Mouse (Mus musculus) CH12.LX (cell line): ENCODE measurements around the gene Slc2a13. TPM values are rescaled to one million over a fixed set of nuclear protein-coding genes. Genes with fewer than 3 reads are reported as not detected.

Experiments used
- DNase-seq: peaks from one replicate; pipeline ENCODE4 v3.0.0-alpha.2; 2013; ENCODE audit errors: extremely low read depth
- H3K27ac ChIP-seq: 2 replicates; pipeline ENCODE4 v1.5.1; 2012; ENCODE audit warnings: low read depth, mild to moderate bottlenecking, control low read depth, moderate library complexity; ENCODE audit not compliant: insufficient read depth
- H3K27me3 ChIP-seq: replicated peaks from 2 replicates; pipeline ENCODE3; 2012; ENCODE audit warnings: inconsistent platforms
- H3K36me3 ChIP-seq, 2 experiments: replicated peaks in 1 of 2; 2 replicates each; pipeline versions ENCODE3 to v1.6.1; 2012; ENCODE audit warnings: inconsistent platforms in 1 of 2, low read length in 1 of 2, mild to moderate bottlenecking in 1 of 2, mixed read lengths in 1 of 2, moderate library complexity in 1 of 2; ENCODE audit not compliant: control insufficient read depth in 1 of 2, insufficient read depth in 1 of 2
- H3K4me1 ChIP-seq, 2 experiments: 2 replicates each; pipeline ENCODE4 v1.6.1; 2012; ENCODE audit warnings: inconsistent platforms in 1 of 2, moderate library complexity in 1 of 2; ENCODE audit not compliant: insufficient read depth in 2 of 2, control insufficient read depth in 1 of 2
- H3K4me2 ChIP-seq: 2 replicates; pipeline ENCODE4 v1.6.1; 2012; ENCODE audit warnings: low read depth, mild to moderate bottlenecking, control low read depth; ENCODE audit not compliant: poor library complexity, insufficient read depth, severe bottlenecking
- H3K4me3 ChIP-seq, 3 experiments: fragments of 150-350 bp in 1 of 3; sonication (generic) in 1 of 3; replicated peaks in 1 of 3; 2 replicates each; pipeline versions ENCODE3 to v1.5.1; 2011 to 2012; ENCODE audit warnings: low read depth in 2 of 3, low read length in 2 of 3, mild to moderate bottlenecking in 2 of 3, moderate library complexity in 2 of 3, control low read depth in 1 of 3, improper control_type of control experiment in 1 of 3, inconsistent platforms in 1 of 3, mixed read lengths in 1 of 3; ENCODE audit not compliant: poor library complexity in 1 of 3
- H3K79me2 ChIP-seq: replicated peaks from 2 replicates; pipeline ENCODE4 v1.6.1; 2012; ENCODE audit warnings: mild to moderate bottlenecking, moderate library complexity; ENCODE audit not compliant: control insufficient read depth, poor library complexity, insufficient read depth, severe bottlenecking; ENCODE audit errors: extremely low read depth
- H3K9ac ChIP-seq: 2 replicates; pipeline ENCODE4 v1.6.1; 2012; ENCODE audit warnings: low read depth, mild to moderate bottlenecking, control low read depth, moderate library complexity; ENCODE audit not compliant: insufficient read depth
- H3K9me3 ChIP-seq: replicated peaks from 2 replicates; pipeline ENCODE3; 2012; ENCODE audit warnings: low read length, inconsistent platforms, mixed read lengths
- BHLHE40 ChIP-seq: IDR thresholded peaks from 2 replicates; pipeline ENCODE4 v1.6.1; 2011; ENCODE audit warnings: mild to moderate bottlenecking, low read depth, low read length, improper control_type of control experiment
- CHD1 ChIP-seq: IDR thresholded peaks from 2 replicates; pipeline ENCODE4 v1.6.1; 2012; ENCODE audit warnings: low read depth, low read length, improper control_type of control experiment, inconsistent platforms
- CHD2 ChIP-seq: IDR thresholded peaks from 2 replicates; pipeline ENCODE4 v1.6.1; 2011; ENCODE audit warnings: low read length, improper control_type of control experiment
- CTCF ChIP-seq, 2 experiments: IDR thresholded peaks in 1 of 2; conservative IDR thresholded peaks in 1 of 2; 2 replicates each; pipeline ENCODE4 v1.5.1; 2011 to 2012; ENCODE audit warnings: low read depth in 2 of 2, low read length in 2 of 2, improper control_type of control experiment in 1 of 2, inconsistent platforms in 1 of 2, mild to moderate bottlenecking in 1 of 2, moderate library complexity in 1 of 2
- ETS1 ChIP-seq: conservative IDR thresholded peaks from 2 replicates; pipeline ENCODE4 v1.6.1; 2012; ENCODE audit warnings: low read depth, mild to moderate bottlenecking, inconsistent platforms, low read length, improper control_type of control experiment, moderate library complexity
- HCFC1 ChIP-seq: IDR thresholded peaks from 2 replicates; pipeline ENCODE4 v1.6.1; 2012; ENCODE audit warnings: low read depth, mild to moderate bottlenecking, inconsistent platforms, low read length, improper control_type of control experiment
- JUN ChIP-seq: IDR thresholded peaks from 2 replicates; pipeline ENCODE4 v1.6.1; 2011; ENCODE audit warnings: low read depth, mild to moderate bottlenecking, low read length, improper control_type of control experiment, moderate library complexity; ENCODE audit not compliant: insufficient read depth
- MEF2A ChIP-seq: IDR thresholded peaks from 2 replicates; pipeline ENCODE4 v1.6.1; 2014; ENCODE audit warnings: low read depth, mild to moderate bottlenecking, inconsistent platforms, low read length, improper control_type of control experiment, borderline replicate concordance
- MXI1 ChIP-seq: IDR thresholded peaks from 2 replicates; pipeline ENCODE4 v1.6.1; 2011; ENCODE audit warnings: mild to moderate bottlenecking, low read depth, low read length, improper control_type of control experiment
- NRF1 ChIP-seq: IDR thresholded peaks from 2 replicates; pipeline ENCODE4 v1.6.1; 2014; ENCODE audit warnings: low read depth, mild to moderate bottlenecking, inconsistent platforms, low read length, improper control_type of control experiment, moderate library complexity
- POLR2A ChIP-seq: IDR thresholded peaks from 2 replicates; pipeline ENCODE4 v1.6.1; 2011; ENCODE audit warnings: low read depth, mild to moderate bottlenecking, improper control_type of control experiment, low read length
- POLR2AphosphoS2 ChIP-seq: IDR thresholded peaks from 2 replicates; pipeline ENCODE4 v1.6.1; 2011; ENCODE audit warnings: low read depth, low read length, improper control_type of control experiment
- SIN3A ChIP-seq: IDR thresholded peaks from 2 replicates; pipeline ENCODE4 v1.6.1; 2012; ENCODE audit warnings: low read length, improper control_type of control experiment, inconsistent platforms
- SMC3 ChIP-seq: IDR thresholded peaks from 2 replicates; pipeline ENCODE4 v1.6.1; 2011; ENCODE audit warnings: low read depth, low read length, improper control_type of control experiment
- TBP ChIP-seq: conservative IDR thresholded peaks from 2 replicates; pipeline ENCODE4 v1.6.1; 2011; ENCODE audit warnings: low read depth, low read length, improper control_type of control experiment
- USF1 ChIP-seq: IDR thresholded peaks from 2 replicates; pipeline ENCODE4 v1.6.1; 2014; ENCODE audit warnings: low read depth, mild to moderate bottlenecking, inconsistent platforms, low read length, improper control_type of control experiment
- ZC3H11A ChIP-seq: IDR thresholded peaks from 2 replicates; pipeline ENCODE4 v1.6.1; 2012; ENCODE audit warnings: low read depth, mild to moderate bottlenecking, inconsistent platforms, low read length, improper control_type of control experiment
- ZMIZ1 ChIP-seq: IDR thresholded peaks from 2 replicates; pipeline ENCODE4 v1.6.1; 2012; ENCODE audit warnings: low read depth, mild to moderate bottlenecking, inconsistent platforms, low read length, improper control_type of control experiment
- dilution Hi-C: fragments of 300-500 bp; cut with MboI; formaldehyde crosslinking; loops from 2 replicates; pipeline ENCODE4 v1.14.3; 2020; ENCODE audit warnings: low sequenced_read_pairs; ENCODE audit not compliant: extremely low pct_unique_long_range_greater_than_20kb, extremely low pct_ligation_motif_present
- in situ Hi-C: fragments of 300-500 bp; cut with MboI; formaldehyde crosslinking; loops from 3 replicates; pipeline ENCODE4 v1.14.3; 2019; ENCODE audit warnings: low sequenced_read_pairs, low pct_ligation_motif_present, low pct_unique_long_range_greater_than_20kb, mixed read lengths
- polyA plus RNA-seq: library from polyadenylated mRNA; unstranded; fragments of >175 nt; gene quantifications from 2 replicates; pipeline ENCODE4 v1.2.1, GENCODE M21; 2012; ENCODE audit warnings: low read depth; ENCODE audit not compliant: insufficient read length
- total RNA-seq, 2 experiments: library from RNA; depleted of rRNA; stranded (reverse); fragments of 300-350 nt in 1 of 2; fragments of >200 nt in 1 of 2; gene quantifications; 2 replicates each; pipeline ENCODE4 v1.2.3; 2012 to 2014

The Slc2a13 gene
- total and polyA plus RNA-seq, 3 experiments = not detected

DNA sequence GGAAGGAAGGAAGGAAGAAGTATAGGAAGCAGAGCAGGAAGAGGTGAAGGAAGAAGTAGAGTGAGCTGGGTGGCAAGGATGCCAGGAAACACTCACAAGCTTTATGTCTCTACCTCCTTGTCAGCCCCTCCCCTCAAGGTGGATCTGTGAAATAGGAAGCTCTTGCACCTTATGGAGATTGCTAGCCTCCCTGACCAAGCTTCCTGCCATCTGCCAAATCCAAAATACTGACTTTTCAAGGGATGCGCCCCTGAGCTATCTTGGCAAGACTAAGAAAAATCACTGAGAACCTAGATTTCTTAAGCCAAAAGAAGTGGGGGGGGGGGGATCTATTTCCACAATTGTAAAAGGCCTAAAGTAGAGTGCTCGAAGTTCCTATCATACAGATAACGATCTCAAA is 46.9 kb downstream of the Slc2a13 start:
- no peak overlapping the region for H3K4me2 ChIP-seq
- TF ChIP-seq TBP (no peak), CHD2 (no peak), ZC3H11A (no peak)
- TF ChIP-seq, all 38 proteins: peak for 0
- Histone ChIP-seq H3K27me3 (no peaks in the 10 kb centered on the region), H3K9ac (no peak overlapping the region), H3K27ac (no peak overlapping the region), H3K36me3 (no peaks in the 10 kb centered on the region), H3K79me2 (no peaks in the 10 kb centered on the region), H3K9me3 (peaks cover 56% of the 10 kb centered on the region), H3K4me3 (no peak overlapping the region), H3K4me1 (no peaks in the 10 kb centered on the region)
- DNase-seq = no peak
- in situ Hi-C loops (no loop called here), dilution Hi-C loops (no loop called here)

DNA sequence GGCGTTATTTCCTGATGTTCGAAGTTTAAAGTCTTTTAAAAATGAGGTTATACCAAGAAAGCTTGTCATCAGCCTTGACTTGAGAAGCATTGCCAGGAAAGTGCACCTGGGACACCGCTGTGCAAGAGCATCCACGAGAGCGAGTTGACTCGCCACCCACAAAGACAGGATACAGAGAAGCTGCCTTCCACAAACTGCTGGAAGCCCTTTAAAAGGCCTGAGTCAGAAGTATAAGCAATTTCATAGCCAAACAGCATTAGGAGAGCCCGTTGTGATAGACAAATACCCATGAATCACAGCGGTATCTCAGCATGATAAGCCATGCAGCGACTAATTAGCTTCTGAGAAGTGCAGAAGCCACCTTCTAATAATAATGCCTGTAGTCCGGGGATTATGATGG is 48.6 kb downstream of the Slc2a13 start:
- Histone ChIP-seq H3K27ac (no peak overlapping the region), H3K4me2 (no peak overlapping the region), H3K36me3 (no peaks in the 10 kb centered on the region), H3K9me3 (peaks cover 60% of the 10 kb centered on the region), H3K79me2 (no peaks in the 10 kb centered on the region), H3K4me1 (no peaks in the 10 kb centered on the region), H3K9ac (no peak overlapping the region), H3K27me3 (no peaks in the 10 kb centered on the region), H3K4me3 (no peak overlapping the region)
- in situ Hi-C loops (no loop called here), dilution Hi-C loops (no loop called here)
- no peak for DNase-seq
- TF ChIP-seq ZMIZ1 = no peak
- TF ChIP-seq POLR2A = no peak
- TF ChIP-seq MXI1 = no peak
- no peak for TF ChIP-seq SIN3A
- TF ChIP-seq CTCF (conservative IDR thresholded peaks at IDR 0.05 in 1 of 2, IDR thresholded peaks at IDR 0.05 in 1 of 2; ENCODE audit: low read depth in 2 of 2, low read length in 2 of 2) = no peak
- no peak for TF ChIP-seq SMC3
- no peak for TF ChIP-seq CHD1
- no peak for TF ChIP-seq ETS1
- no peak for TF ChIP-seq HCFC1
- TF ChIP-seq POLR2AphosphoS2 = no peak
- no peak for TF ChIP-seq NRF1
- no peak for TF ChIP-seq JUN
- TF ChIP-seq USF1 = no peak
- TF ChIP-seq BHLHE40 = no peak
- TF ChIP-seq MEF2A = no peak
- TF ChIP-seq CHD2 = no peak
